Mouse (Mus musculus): ENCODE results near the gene Cenpp. TPM values are rescaled to one million over a fixed set of nuclear protein-coding genes. Genes with fewer than 3 reads are reported as not detected.

Cenpp gene
- polyA plus RNA-seq, 1 experiment from 2014 or later: 26.8 TPM

DNA sequence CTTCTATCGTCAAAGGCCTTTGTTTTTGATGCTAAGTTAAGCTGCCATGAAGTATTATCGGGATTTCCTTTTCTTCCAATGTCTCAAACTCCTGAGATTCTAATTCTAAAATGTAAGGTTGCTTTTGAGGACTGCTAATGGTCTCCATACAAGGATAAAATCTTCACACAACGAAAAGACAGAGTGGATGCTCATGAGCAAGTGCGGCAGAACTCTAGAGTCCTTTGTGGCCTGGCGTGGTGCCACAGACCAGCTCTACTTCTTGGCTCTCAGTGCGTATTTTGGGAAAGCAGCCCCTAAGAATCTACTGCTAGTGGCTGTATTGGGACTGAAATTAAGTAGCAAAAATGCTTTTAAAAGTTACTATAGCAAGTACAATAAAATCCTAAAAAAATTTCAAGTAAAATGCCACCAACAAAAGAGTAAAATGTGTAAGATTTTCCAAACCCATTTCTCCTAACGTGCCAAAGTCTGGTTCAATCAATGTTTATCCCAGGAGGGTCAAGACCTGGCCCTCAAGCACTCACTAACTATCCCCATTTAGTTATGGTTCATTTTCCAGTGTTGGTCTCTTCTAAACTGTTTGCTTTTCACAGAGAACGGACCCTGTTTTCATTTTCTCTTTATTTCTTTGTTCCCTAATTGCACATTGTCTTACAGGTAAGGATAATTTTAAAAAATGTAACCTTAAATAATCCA lies 68.1 kb downstream of the Cenpp start:
- Histone ChIP-seq H3K4me3 (no peak overlapping the region), H3K9me3 (replicated peaks) (no peaks in the 10 kb centered on the region), H3K27me3 (no peaks in the 10 kb centered on the region), H3K27ac (no peak overlapping the region), H3K4me1 (no peaks in the 10 kb centered on the region), H3K36me3 (ENCODE audit: poor library complexity, severe bottlenecking) (no peaks in the 10 kb centered on the region), H3K9ac (no peak overlapping the region), H3K4me2 (no peak overlapping the region)
- 84% methylated on average over 8 of the region's 8 CpGs for WGBS
- ATAC-seq: no peak

DNA sequence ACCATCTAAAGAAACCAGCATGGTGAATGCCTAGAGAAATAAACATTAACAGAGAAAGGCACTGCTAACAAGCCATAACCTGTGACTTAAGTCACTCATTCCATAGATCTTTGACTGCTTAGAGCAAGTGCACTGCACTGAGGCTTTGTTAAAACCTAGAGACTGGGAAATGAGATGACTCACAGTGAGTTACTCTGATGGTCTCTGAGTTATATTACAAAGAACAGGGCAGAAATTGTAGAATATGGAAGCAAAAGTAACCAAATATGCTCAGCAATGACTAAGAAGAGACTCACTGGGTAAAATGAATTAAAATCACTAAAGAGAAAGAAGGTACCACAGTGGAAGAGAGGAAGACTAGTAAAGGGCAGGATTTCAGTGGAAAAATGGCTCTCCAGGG lies 68.7 kb downstream of the Cenpp start:
- H3K4me1 ChIP-seq: no peaks in the 10 kb centered on the region
- ATAC-seq: no peak
- H3K27ac ChIP-seq: no peak overlapping the region
- no peaks in the 10 kb centered on the region for H3K27me3 ChIP-seq
- no peak overlapping the region for H3K9ac ChIP-seq
- no peak overlapping the region for H3K4me3 ChIP-seq
- H3K9me3 ChIP-seq (replicated peaks): no peaks in the 10 kb centered on the region
- H3K4me2 ChIP-seq: no peak overlapping the region
- no peaks in the 10 kb centered on the region for H3K36me3 ChIP-seq (ENCODE audit: poor library complexity, severe bottlenecking)

- Histone ChIP-seq H3K9ac (no peak within 1 kb of the TSS), H3K4me3 (no peak within 1 kb of the TSS), H3K4me2 (no peak within 1 kb of the TSS), H3K27me3 (no peaks in the 10 kb centered on the region), H3K4me1 (no peaks in the 10 kb centered on the region), H3K9me3 (replicated peaks) (no peaks in the 10 kb centered on the region), H3K27ac (no peak within 1 kb of the TSS), H3K36me3 (ENCODE audit: poor library complexity, severe bottlenecking) (no peaks in the 10 kb centered on the region)
- ATAC-seq: no peak
- 83% methylated on average over 8 of the region's 8 CpGs for WGBS
Observed at GRCm38 (mm10) chr13:49581541-49582530, 70.7 kb downstream of the Cenpp start, which contains the start of gene Omd. TSS of gene Omd (plus strand) at chr13:49582462.

DNA sequence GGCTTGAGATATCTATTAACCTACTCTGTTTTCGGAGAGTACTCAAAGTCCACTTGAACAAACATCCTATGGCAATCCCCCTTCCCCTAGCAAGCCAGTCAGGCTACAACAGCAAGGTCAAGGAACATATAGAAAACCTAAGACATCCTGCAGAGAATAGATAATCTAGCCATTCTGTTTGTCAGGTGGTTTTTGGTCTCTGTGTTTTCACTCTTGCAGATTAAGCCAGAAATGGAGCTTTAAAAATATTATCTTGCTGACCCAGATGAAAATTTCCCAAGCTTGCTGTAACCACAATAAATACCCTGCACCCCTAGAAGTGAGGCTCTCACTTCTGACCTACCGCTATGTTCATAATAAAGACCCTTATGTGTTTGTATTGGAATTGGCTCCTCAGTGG lies 81.2 kb downstream of the Cenpp start:
- no peaks in the 10 kb centered on the region for H3K9me3 ChIP-seq (replicated peaks)
- H3K36me3 ChIP-seq (ENCODE audit: poor library complexity, severe bottlenecking): no peaks in the 10 kb centered on the region
- H3K4me2 ChIP-seq: no peak overlapping the region
- no peak for ATAC-seq
- WGBS: 90% methylated on average over 2 of the region's 2 CpGs
- H3K4me1 ChIP-seq: no peaks in the 10 kb centered on the region
- no peak overlapping the region for H3K9ac ChIP-seq
- no peak overlapping the region for H3K4me3 ChIP-seq
- H3K27ac ChIP-seq: no peak overlapping the region
- H3K27me3 ChIP-seq: no peaks in the 10 kb centered on the region

GRCm38 (mm10) chr13:49570371-49570770 lies 82.2 kb downstream of the Cenpp start:
- no peak for ATAC-seq
- Histone ChIP-seq H3K4me3 (no peak overlapping the region), H3K27me3 (no peaks in the 10 kb centered on the region), H3K4me2 (no peak overlapping the region), H3K27ac (no peak overlapping the region), H3K4me1 (no peaks in the 10 kb centered on the region), H3K9me3 (replicated peaks) (no peaks in the 10 kb centered on the region), H3K36me3 (ENCODE audit: poor library complexity, severe bottlenecking) (no peaks in the 10 kb centered on the region), H3K9ac (no peak overlapping the region)
- 72% methylated on average over 3 of the region's 3 CpGs for WGBS

DNA sequence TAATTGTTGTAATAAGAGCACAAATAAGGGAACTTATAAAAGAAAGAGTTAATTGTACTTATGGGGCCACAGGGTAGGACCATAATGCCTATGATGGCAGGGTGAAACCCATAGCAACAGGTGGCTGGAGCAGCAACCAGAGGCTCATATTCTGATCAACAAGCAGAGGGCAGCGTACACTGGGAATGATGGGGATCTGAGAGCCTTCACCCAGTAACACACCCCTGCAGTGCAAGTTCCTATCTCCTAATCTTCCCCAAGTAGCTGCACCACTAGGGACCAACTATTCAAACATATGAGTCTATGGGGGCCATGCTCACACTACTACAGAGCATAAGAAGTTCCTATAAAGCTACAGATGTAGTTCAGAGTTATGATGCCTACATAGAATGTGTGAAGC lies 88.2 kb downstream of the Cenpp start:
- Histone ChIP-seq H3K4me1 (no peaks in the 10 kb centered on the region), H3K4me2 (no peak overlapping the region), H3K4me3 (no peak overlapping the region), H3K9ac (no peak overlapping the region), H3K9me3 (replicated peaks) (no peaks in the 10 kb centered on the region), H3K27ac (no peak overlapping the region), H3K36me3 (ENCODE audit: poor library complexity, severe bottlenecking) (no peaks in the 10 kb centered on the region), H3K27me3 (no peaks in the 10 kb centered on the region)
- WGBS: 80% methylated on average over 1 of the region's 1 CpGs
- no peak for ATAC-seq

GRCm38 (mm10) chr13:49560886-49561285 lies 91.7 kb downstream of the Cenpp start:
- Histone ChIP-seq H3K4me3 (no peak overlapping the region), H3K9ac (no peak overlapping the region), H3K9me3 (replicated peaks) (no peaks in the 10 kb centered on the region), H3K4me1 (no peaks in the 10 kb centered on the region), H3K27me3 (no peaks in the 10 kb centered on the region), H3K36me3 (ENCODE audit: poor library complexity, severe bottlenecking) (no peaks in the 10 kb centered on the region), H3K27ac (no peak overlapping the region), H3K4me2 (no peak overlapping the region)
- no peak for ATAC-seq
- 64% methylated on average over 2 of the region's 2 CpGs for WGBS

DNA sequence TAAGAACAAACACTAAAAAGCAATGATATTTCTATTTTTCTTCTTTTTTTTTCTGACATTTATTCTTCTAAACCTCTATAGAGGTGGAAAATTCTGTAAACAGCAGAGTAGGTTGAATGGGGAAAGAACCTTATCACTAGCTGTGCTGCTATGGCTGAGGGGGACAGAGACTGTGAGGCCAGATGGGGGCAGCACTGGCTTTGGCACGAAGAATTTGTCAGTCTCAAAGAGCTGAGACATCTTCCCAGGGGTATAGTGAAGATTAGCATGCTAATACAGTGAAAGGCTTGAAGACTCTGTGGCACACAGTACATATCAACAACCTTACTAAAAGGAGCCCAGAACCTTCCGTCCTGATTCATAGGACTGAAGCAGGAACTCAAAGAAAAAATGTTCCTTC lies 93.4 kb downstream of the Cenpp start:
- no peak overlapping the region for H3K4me3 ChIP-seq
- no peaks in the 10 kb centered on the region for H3K27me3 ChIP-seq
- no peak overlapping the region for H3K9ac ChIP-seq
- WGBS: 35% methylated on average over 2 of the region's 2 CpGs
- no peaks in the 10 kb centered on the region for H3K36me3 ChIP-seq (ENCODE audit: poor library complexity, severe bottlenecking)
- no peak overlapping the region for H3K27ac ChIP-seq
- no peak overlapping the region for H3K4me2 ChIP-seq
- H3K9me3 ChIP-seq (replicated peaks): no peaks in the 10 kb centered on the region
- H3K4me1 ChIP-seq: no peaks in the 10 kb centered on the region
- no peak for ATAC-seq

GRCm38 (mm10) chr13:49556924-49557323 lies 95.7 kb downstream of the Cenpp start:
- H3K27me3 ChIP-seq: no peaks in the 10 kb centered on the region
- no peak overlapping the region for H3K4me2 ChIP-seq
- no peak overlapping the region for H3K9ac ChIP-seq
- H3K4me1 ChIP-seq: no peaks in the 10 kb centered on the region
- no peaks in the 10 kb centered on the region for H3K9me3 ChIP-seq (replicated peaks)
- H3K36me3 ChIP-seq (ENCODE audit: poor library complexity, severe bottlenecking): no peaks in the 10 kb centered on the region
- no peak overlapping the region for H3K27ac ChIP-seq
- WGBS: 73% methylated on average over 1 of the region's 1 CpGs
- no peak for ATAC-seq
- H3K4me3 ChIP-seq: no peak overlapping the region

- Histone ChIP-seq H3K36me3 (ENCODE audit: poor library complexity, severe bottlenecking) (no peaks in the 10 kb centered on the region), H3K9ac (no peak overlapping the region), H3K27me3 (no peaks in the 10 kb centered on the region), H3K4me3 (no peak overlapping the region), H3K4me2 (no peak overlapping the region), H3K27ac (no peak overlapping the region), H3K4me1 (no peaks in the 10 kb centered on the region), H3K9me3 (replicated peaks) (no peaks in the 10 kb centered on the region)
- 84% methylated on average over 1 of the region's 1 CpGs for WGBS
- ATAC-seq: no peak
Observed at GRCm38 (mm10) chr13:49556203-49556602, 96.4 kb downstream of the Cenpp start.

DNA sequence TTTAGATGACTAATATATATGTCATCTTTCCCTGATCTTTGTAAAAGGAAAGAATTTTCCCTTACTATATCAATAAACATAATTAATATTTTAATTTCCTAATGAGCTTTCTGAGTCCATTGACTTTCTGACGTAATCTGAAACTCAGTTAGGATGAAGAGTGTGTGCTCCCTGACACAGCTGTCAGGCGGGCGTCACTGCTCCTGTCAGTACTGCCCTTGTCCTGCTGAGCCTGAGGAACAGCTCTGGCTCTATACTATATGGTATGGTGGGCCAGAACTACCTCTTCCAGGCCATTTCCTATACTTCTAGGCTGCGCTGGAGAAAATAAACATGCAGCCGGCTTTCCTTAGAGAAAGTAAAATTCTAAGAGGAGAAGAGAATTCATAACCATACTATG lies 98.1 kb downstream of the Cenpp start:
- whole genome bisulfite sequencing: 83% methylated on average over 5 of the region's 5 CpGs
- no peak overlapping the region for H3K9ac ChIP-seq
- H3K9me3 ChIP-seq (replicated peaks): no peaks in the 10 kb centered on the region
- no peaks in the 10 kb centered on the region for H3K27me3 ChIP-seq
- ATAC-seq: no peak
- H3K36me3 ChIP-seq (ENCODE audit: poor library complexity, severe bottlenecking): no peaks in the 10 kb centered on the region
- H3K4me3 ChIP-seq: no peak overlapping the region
- H3K4me1 ChIP-seq: no peaks in the 10 kb centered on the region
- no peak overlapping the region for H3K4me2 ChIP-seq
- H3K27ac ChIP-seq: no peak overlapping the region

DNA sequence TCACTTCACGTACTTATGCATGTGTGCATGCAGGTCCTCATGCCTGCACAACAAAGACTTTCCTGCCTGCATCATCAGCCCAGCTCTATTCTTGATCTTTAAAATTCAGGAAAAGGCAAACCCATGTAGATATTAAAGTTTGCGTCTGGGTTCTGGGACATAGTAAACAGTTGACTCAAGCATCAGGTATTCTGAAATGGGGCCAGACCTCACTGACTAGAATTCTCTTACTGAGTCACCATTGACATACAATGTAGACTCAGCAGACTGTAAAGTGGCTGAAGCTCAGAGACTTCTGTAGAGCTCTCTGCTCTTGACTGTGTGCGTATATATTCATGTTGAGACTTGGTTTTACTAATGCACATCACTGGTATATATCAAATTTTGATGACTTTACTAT lies 103.0 kb downstream of the Cenpp start:
- H3K27me3 ChIP-seq: no peaks in the 10 kb centered on the region
- no peaks in the 10 kb centered on the region for H3K36me3 ChIP-seq (ENCODE audit: poor library complexity, severe bottlenecking)
- no peak for ATAC-seq
- no peaks in the 10 kb centered on the region for H3K9me3 ChIP-seq (replicated peaks)
- no peak overlapping the region for H3K9ac ChIP-seq
- WGBS: 92% methylated on average over 3 of the region's 3 CpGs
- no peak overlapping the region for H3K4me3 ChIP-seq
- no peak overlapping the region for H3K4me2 ChIP-seq
- H3K4me1 ChIP-seq: no peaks in the 10 kb centered on the region
- no peak overlapping the region for H3K27ac ChIP-seq

Measured in forebrain, embryonic 13.5 days (tissue).